Mouse (Mus musculus): ENCODE measurements at regions not wholly inside any gene's neighbourhood (a gene's known extent, or its start where the extent isn't known, plus 50 kb on each side); places are given as distances from the start of the nearest gene placed in this dataset.

DNA sequence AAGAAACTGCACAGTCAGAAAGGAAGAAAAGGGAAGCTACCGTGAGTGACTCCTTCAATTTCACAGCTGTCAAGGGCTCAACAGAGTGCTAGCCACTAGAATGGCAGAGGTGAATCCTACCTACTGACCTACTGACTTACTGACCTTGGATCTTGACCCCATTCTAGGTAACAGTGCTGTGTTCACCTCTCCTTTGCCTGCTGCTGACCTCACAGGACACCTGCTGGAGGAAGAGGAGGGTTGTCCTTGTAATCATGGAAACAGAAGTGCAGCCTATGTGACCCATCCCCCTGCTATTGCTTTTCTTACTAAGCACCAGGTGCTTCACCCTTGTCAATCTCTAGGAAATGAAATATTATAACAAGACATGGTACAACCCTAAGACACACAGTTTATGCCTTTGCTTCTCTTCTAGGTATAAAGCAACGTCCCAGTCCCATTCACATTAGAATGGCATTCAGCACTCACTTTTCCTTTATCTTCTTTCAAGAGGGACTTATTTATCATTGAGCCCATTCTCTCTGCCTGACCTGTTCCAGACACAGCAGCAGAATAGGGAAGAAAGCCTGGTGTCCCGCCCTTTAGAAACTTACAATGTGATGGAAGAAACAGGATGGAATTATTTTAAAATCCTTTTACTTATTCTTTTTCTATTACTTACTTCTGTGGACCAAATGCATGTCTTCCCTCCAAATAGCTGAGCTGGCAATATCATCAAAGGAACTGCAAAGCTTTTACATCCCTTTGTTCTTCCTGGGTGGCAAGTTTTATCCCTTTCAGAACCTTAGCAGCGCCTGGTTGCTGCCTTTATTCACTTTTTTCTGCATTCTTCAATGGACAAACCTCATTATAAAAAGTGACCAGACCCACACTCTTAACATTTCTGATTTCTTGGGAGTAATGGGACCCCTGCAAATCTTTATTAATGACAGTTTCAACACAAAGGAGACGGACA is 176.5 kb downstream of the Alg10b start:
- TF ChIP-seq CTCF (IDR thresholded peaks at IDR 0.05; ENCODE audit: borderline replicate concordance, extremely low read depth, insufficient read depth, insufficient read length) (no peak), POLR2A (IDR thresholded peaks at IDR 0.05; ENCODE audit: borderline replicate concordance, extremely low read depth, insufficient read depth, insufficient read length, poor library complexity, severe bottlenecking) (no peak)

Measured in brain, embryonic 14.5 days (tissue).